Mouse (Mus musculus): ENCODE measurements at regions not wholly inside any gene's neighbourhood (a gene's known extent, or its start where the extent isn't known, plus 50 kb on each side); places are given as distances from the start of the nearest gene placed in this dataset.

GRCm38 (mm10) chr1:166735545-166735944 is 53.9 kb upstream of the Fmo9 start:
- DNase-seq (ENCODE audit: low spot score): no peak

- no peak for DNase-seq (ENCODE audit: low spot score)
These were observed 56.4 kb upstream of the Fmo9 start for GRCm38 (mm10) chr1:166738029-166738428.

- DNase-seq (ENCODE audit: low spot score): no peak
These were observed 68.6 kb upstream of the Fmo9 start for GRCm38 (mm10) chr1:166750236-166750635.

GRCm38 (mm10) chr1:166750777-166751176 is 69.1 kb upstream of the Fmo9 start:
- no peak for DNase-seq (ENCODE audit: low spot score)

- DNase-seq (ENCODE audit: low spot score): no peak
These were observed 69.8 kb upstream of the Fmo9 start for GRCm38 (mm10) chr1:166751436-166751835.

- DNase-seq (ENCODE audit: low spot score): no peak
These were observed 71.5 kb upstream of the Fmo9 start for GRCm38 (mm10) chr1:166752990-166753709.

- DNase-seq (ENCODE audit: low spot score): no peak
These were observed 77.3 kb upstream of the Fmo9 start for GRCm38 (mm10) chr1:166758987-166759386.

- DNase-seq (ENCODE audit: low spot score): no peak
These were observed 91.5 kb upstream of the Fmo9 start for GRCm38 (mm10) chr1:166773114-166773513.

GRCm38 (mm10) chr1:166782106-166782505 is 100.5 kb upstream of the Fmo9 start:
- DNase-seq (ENCODE audit: low spot score): peak; percentile 20

- no peak for DNase-seq (ENCODE audit: low spot score)
These were observed 106.3 kb upstream of the Fmo9 start for GRCm38 (mm10) chr1:166787945-166788344.

- no peak for DNase-seq (ENCODE audit: low spot score)
These were observed 107.3 kb upstream of the Fmo9 start for GRCm38 (mm10) chr1:166788824-166789399.

- no peak for DNase-seq (ENCODE audit: low spot score)
These were observed 111.5 kb upstream of the Fmo9 start for GRCm38 (mm10) chr1:166793052-166793716.

- DNase-seq (ENCODE audit: low spot score): peak; percentile 12
These were observed 112.1 kb upstream of the Fmo9 start for GRCm38 (mm10) chr1:166793717-166794081.

GRCm38 (mm10) chr1:166794622-166795244 is 113.1 kb upstream of the Fmo9 start:
- DNase-seq (ENCODE audit: low spot score): no peak

- no peak for DNase-seq (ENCODE audit: low spot score)
These were observed 114.0 kb upstream of the Fmo9 start for GRCm38 (mm10) chr1:166795613-166796012.

- DNase-seq (ENCODE audit: low spot score): no peak
These were observed 114.8 kb upstream of the Fmo9 start for GRCm38 (mm10) chr1:166796362-166796925.

GRCm38 (mm10) chr1:166796931-166797330 is 115.3 kb upstream of the Fmo9 start:
- no peak for DNase-seq (ENCODE audit: low spot score)

GRCm38 (mm10) chr1:166800953-166801603 is 119.4 kb upstream of the Fmo9 start:
- DNase-seq (ENCODE audit: low spot score): no peak

- DNase-seq (ENCODE audit: low spot score): no peak
These were observed 120.3 kb upstream of the Fmo9 start for GRCm38 (mm10) chr1:166801929-166802328.

- no peak for DNase-seq (ENCODE audit: low spot score)
These were observed 122.3 kb upstream of the Fmo9 start for GRCm38 (mm10) chr1:166803928-166804327.

GRCm38 (mm10) chr1:166804333-166804732 is 122.7 kb upstream of the Fmo9 start:
- no peak for DNase-seq (ENCODE audit: low spot score)
